Mouse (Mus musculus) MEL (cell line): ENCODE data around the gene Gsk3a.

Source experiments
- CHD1 ChIP-seq: IDR thresholded peaks from 2 replicates; pipeline ENCODE4 v1.6.1; 2012; ENCODE audit warnings: low read depth, mild to moderate bottlenecking, inconsistent platforms, low read length, improper control_type of control experiment
- CHD2 ChIP-seq: IDR thresholded peaks from 2 replicates; pipeline ENCODE4 v1.6.1; 2011; ENCODE audit warnings: low read length, improper control_type of control experiment
- EP300 ChIP-seq, 2 experiments: IDR thresholded peaks; 2 replicates each; pipeline ENCODE4 v1.6.1; 2011; ENCODE audit warnings: improper control_type of control experiment in 2 of 2, low read length in 2 of 2, low read depth in 1 of 2, mild to moderate bottlenecking in 1 of 2
- MAX ChIP-seq: IDR thresholded peaks from 2 replicates; pipeline ENCODE4 v1.6.1; 2011; ENCODE audit warnings: low read length, improper control_type of control experiment
- POLR2A ChIP-seq, 2 experiments: IDR thresholded peaks; 2 replicates each; pipeline ENCODE4 v1.6.1; 2011 to 2012; ENCODE audit warnings: low read length in 2 of 2, mild to moderate bottlenecking in 2 of 2, control low read depth in 1 of 2, improper control_type of control experiment in 1 of 2, low read depth in 1 of 2, moderate library complexity in 1 of 2; ENCODE audit not compliant: control insufficient read depth in 1 of 2, insufficient read depth in 1 of 2, poor library complexity in 1 of 2
- USF1 ChIP-seq: IDR thresholded peaks from 2 replicates; pipeline ENCODE4 v1.6.1; 2014; ENCODE audit warnings: low read depth, mild to moderate bottlenecking, inconsistent platforms, low read length, improper control_type of control experiment, moderate library complexity
- ZC3H11A ChIP-seq: IDR thresholded peaks from 2 replicates; pipeline ENCODE4 v1.6.1; 2012; ENCODE audit warnings: low read depth, mild to moderate bottlenecking, inconsistent platforms, low read length, improper control_type of control experiment
- ZNF384 ChIP-seq: IDR thresholded peaks from 2 replicates; pipeline ENCODE4 v1.6.1; 2012; ENCODE audit warnings: low read depth, mild to moderate bottlenecking, inconsistent platforms, low read length, improper control_type of control experiment

- TF ChIP-seq ZNF384 (no peak), POLR2A (IDR thresholded peaks at IDR 0.05; ENCODE audit: control insufficient read depth in 1 of 2, insufficient read depth in 1 of 2, low read depth in 1 of 2, low read length in 2 of 2, poor library complexity in 1 of 2) (no peak), CHD2 (no peak), ZC3H11A (no peak), MAX (no peak), CHD1 (no peak), USF1 (no peak), EP300 (IDR thresholded peaks at IDR 0.05; ENCODE audit: low read depth in 1 of 2, low read length in 2 of 2) (no peak)
These were observed 26.6 kb upstream of the Gsk3a start for GRCm38 (mm10) chr7:25263968-25264870.
